Mouse (Mus musculus): Measurements from ENCODE around the gene Krt12. TPM values are rescaled to one million over a fixed set of nuclear protein-coding genes. Genes with fewer than 3 reads are reported as not detected.

The Krt12 gene
- polyA plus RNA-seq (2012; rRNA removed) = 0.06 TPM in 1 of 2 replicates, not detected in the other

GRCm38 (mm10) chr11:99422159-99422558, at the start of gene Krt12:
Gene Krt12, minus strand, starts transcription at chr11:99422259.
- Histone ChIP-seq H3K4me1 (ENCODE audit: control insufficient read depth, insufficient read depth, low read length) (no peaks in the 10 kb centered on the region), H3K4me3 (replicated peaks; ENCODE audit: extremely low read depth, low read depth, low read length) (no peak within 1 kb of the TSS)
- WGBS = 76% methylated on average over 10 of the region's 10 CpGs
- DNase-seq = no peak
- no peak for TF ChIP-seq POLR2A (IDR thresholded peaks at IDR 0.05; ENCODE audit: borderline replicate concordance, extremely low read depth, low read depth, low read length)
- TF ChIP-seq CTCF (IDR thresholded peaks at IDR 0.05; ENCODE audit: insufficient read depth, low read length) = no peak

- no peak for TF ChIP-seq CTCF (IDR thresholded peaks at IDR 0.05; ENCODE audit: insufficient read depth, low read length)
- no peak for TF ChIP-seq POLR2A (IDR thresholded peaks at IDR 0.05; ENCODE audit: borderline replicate concordance, extremely low read depth, low read depth, low read length)
- no peak for DNase-seq
- WGBS = 36% methylated on average over 4 of the region's 4 CpGs
Measured at GRCm38 (mm10) chr11:99469228-99469627, 47.2 kb upstream of the Krt12 start.

GRCm38 (mm10) chr11:99468566-99468965, 46.5 kb upstream of the Krt12 start:
- 59% methylated on average over 11 of the region's 11 CpGs for WGBS
- no peak overlapping the region for H3K4me3 ChIP-seq (replicated peaks; ENCODE audit: extremely low read depth, low read depth, low read length)
- no peaks in the 10 kb centered on the region; the same call in none of the 2 replicates for H3K4me1 ChIP-seq (ENCODE audit: control insufficient read depth, insufficient read depth, low read length)
- DNase-seq = no peak
- TF ChIP-seq CTCF (IDR thresholded peaks at IDR 0.05; ENCODE audit: insufficient read depth, low read length) (no peak), POLR2A (IDR thresholded peaks at IDR 0.05; ENCODE audit: borderline replicate concordance, extremely low read depth, low read depth, low read length) (no peak)

More at GRCm38 (mm10) chr11:99469228-99469627, 47.2 kb upstream of the Krt12 start:
- Histone ChIP-seq H3K4me1 (ENCODE audit: control insufficient read depth, insufficient read depth, low read length) (no peaks in the 10 kb centered on the region; the same call in none of the 2 replicates), H3K4me3 (replicated peaks; ENCODE audit: extremely low read depth, low read depth, low read length) (no peak overlapping the region)

GRCm38 (mm10) chr11:99466316-99466715, 44.3 kb upstream of the Krt12 start:
- no peak for TF ChIP-seq POLR2A (IDR thresholded peaks at IDR 0.05; ENCODE audit: borderline replicate concordance, extremely low read depth, low read depth, low read length)
- 10% methylated on average over 7 of the region's 7 CpGs for WGBS
- H3K4me3 ChIP-seq (replicated peaks; ENCODE audit: extremely low read depth, low read depth, low read length) = no peak overlapping the region
- no peak for DNase-seq
- no peaks in the 10 kb centered on the region; the same call in none of the 2 replicates for H3K4me1 ChIP-seq (ENCODE audit: control insufficient read depth, insufficient read depth, low read length)

- Histone ChIP-seq H3K4me3 (replicated peaks; ENCODE audit: extremely low read depth, low read depth, low read length) (no peak overlapping the region), H3K4me1 (ENCODE audit: control insufficient read depth, insufficient read depth, low read length) (no peaks in the 10 kb centered on the region; the same call in 1 of the 2 replicates)
- peak; percentile 80 for TF ChIP-seq CTCF (IDR thresholded peaks at IDR 0.05; ENCODE audit: insufficient read depth, low read length)
- no peak for TF ChIP-seq POLR2A (IDR thresholded peaks at IDR 0.05; ENCODE audit: borderline replicate concordance, extremely low read depth, low read depth, low read length)
- WGBS = 5% methylated on average over 5 of the region's 5 CpGs
- DNase-seq = peak; percentile 75
Measured at GRCm38 (mm10) chr11:99464836-99465235, 42.8 kb upstream of the Krt12 start.

- DNase-seq = peak; percentile 49
- Histone ChIP-seq H3K4me1 (ENCODE audit: control insufficient read depth, insufficient read depth, low read length) (no peaks in the 10 kb centered on the region), H3K4me3 (replicated peaks; ENCODE audit: extremely low read depth, low read depth, low read length) (no peak overlapping the region)
- TF ChIP-seq CTCF (IDR thresholded peaks at IDR 0.05; ENCODE audit: insufficient read depth, low read length) = peak; percentile 98
- no peak for TF ChIP-seq POLR2A (IDR thresholded peaks at IDR 0.05; ENCODE audit: borderline replicate concordance, extremely low read depth, low read depth, low read length)
- WGBS = 9% methylated on average over 8 of the region's 8 CpGs
Measured at GRCm38 (mm10) chr11:99463155-99463554, 41.1 kb upstream of the Krt12 start.

GRCm38 (mm10) chr11:99461736-99462135, 39.7 kb upstream of the Krt12 start:
- TF ChIP-seq POLR2A (IDR thresholded peaks at IDR 0.05; ENCODE audit: borderline replicate concordance, extremely low read depth, low read depth, low read length) (no peak), CTCF (IDR thresholded peaks at IDR 0.05; ENCODE audit: insufficient read depth, low read length) (no peak)
- WGBS = 66% methylated on average over 7 of the region's 7 CpGs
- DNase-seq = no peak
- Histone ChIP-seq H3K4me3 (replicated peaks; ENCODE audit: extremely low read depth, low read depth, low read length) (no peak overlapping the region), H3K4me1 (ENCODE audit: control insufficient read depth, insufficient read depth, low read length) (no peaks in the 10 kb centered on the region)

GRCm38 (mm10) chr11:99458887-99459286, 36.8 kb upstream of the Krt12 start:
- TF ChIP-seq CTCF (IDR thresholded peaks at IDR 0.05; ENCODE audit: insufficient read depth, low read length) = no peak
- TF ChIP-seq POLR2A (IDR thresholded peaks at IDR 0.05; ENCODE audit: borderline replicate concordance, extremely low read depth, low read depth, low read length) = no peak
- no peak for DNase-seq
- H3K4me1 ChIP-seq (ENCODE audit: control insufficient read depth, insufficient read depth, low read length) = no peaks in the 10 kb centered on the region
- WGBS = 37% methylated on average over 7 of the region's 7 CpGs
- H3K4me3 ChIP-seq (replicated peaks; ENCODE audit: extremely low read depth, low read depth, low read length) = no peak overlapping the region

- no peak for TF ChIP-seq POLR2A (IDR thresholded peaks at IDR 0.05; ENCODE audit: borderline replicate concordance, extremely low read depth, low read depth, low read length)
- no peak for TF ChIP-seq CTCF (IDR thresholded peaks at IDR 0.05; ENCODE audit: insufficient read depth, low read length)
- H3K4me1 ChIP-seq (ENCODE audit: control insufficient read depth, insufficient read depth, low read length) = no peaks in the 10 kb centered on the region
- no peak overlapping the region for H3K4me3 ChIP-seq (replicated peaks; ENCODE audit: extremely low read depth, low read depth, low read length)
- no peak for DNase-seq
- 67% methylated on average over 10 of the region's 10 CpGs for WGBS
Measured at GRCm38 (mm10) chr11:99454759-99455158, 32.7 kb upstream of the Krt12 start.

GRCm38 (mm10) chr11:99454044-99454443, 32.0 kb upstream of the Krt12 start:
- WGBS = 74% methylated on average over 4 of the region's 4 CpGs
- H3K4me1 ChIP-seq (ENCODE audit: control insufficient read depth, insufficient read depth, low read length) = no peaks in the 10 kb centered on the region
- no peak overlapping the region for H3K4me3 ChIP-seq (replicated peaks; ENCODE audit: extremely low read depth, low read depth, low read length)
- no peak for DNase-seq
- TF ChIP-seq CTCF (IDR thresholded peaks at IDR 0.05; ENCODE audit: insufficient read depth, low read length) (no peak), POLR2A (IDR thresholded peaks at IDR 0.05; ENCODE audit: borderline replicate concordance, extremely low read depth, low read depth, low read length) (no peak)

Data from lung, adult 2 months (tissue).